Mouse (Mus musculus): Measurements from ENCODE around the gene Serpina9. TPM values are rescaled to one million over a fixed set of nuclear protein-coding genes. Genes with fewer than 3 reads are reported as not detected.

The Serpina9 gene
- total RNA-seq (2012; rRNA removed), result 0.18 TPM in 1 of 2 replicates, not detected in the other

GRCm38 (mm10) chr12:104013620-104014019 is at the start of gene Serpina9:
Gene Serpina9, minus strand, starts transcription at chr12:104013755.
- Histone ChIP-seq H3K36me3 (ENCODE audit: control insufficient read depth, insufficient read depth, low read length, poor library complexity, severe bottlenecking) (no peaks in the 10 kb centered on the region), H3K4me3 (ENCODE audit: insufficient read depth in 1 of 2, low read depth in 1 of 2, low read length in 2 of 2, poor library complexity in 1 of 2, severe bottlenecking in 1 of 2) (no peak within 1 kb of the TSS), H3K9me3 (ENCODE audit: control insufficient read depth, insufficient read depth, low read depth, low read length) (no peaks in the 10 kb centered on the region), H3K27ac (ENCODE audit: insufficient read depth, low read depth, low read length, poor library complexity, severe bottlenecking) (no peak within 1 kb of the TSS), H3K4me1 (ENCODE audit: control insufficient read depth in 2 of 2, insufficient read depth in 2 of 2, low read length in 2 of 2, poor library complexity in 1 of 2) (no peaks in the 10 kb centered on the region), H3K9ac (ENCODE audit: insufficient read depth, low read depth, low read length, poor library complexity, severe bottlenecking) (no peak within 1 kb of the TSS)
- DNase-seq (ENCODE audit: low read depth, low spot score), result no peak
- in situ Hi-C loops (cut with MboI; ENCODE audit: low sequenced_read_pairs in 2 of 2, unreplicated experiment in 2 of 2), result no loop called here
- TF ChIP-seq MAFK (IDR thresholded peaks at IDR 0.05; ENCODE audit: insufficient read depth, low read depth, low read length) (no peak), ZC3H11A (IDR thresholded peaks at IDR 0.05; ENCODE audit: borderline replicate concordance, low read depth, low read length) (no peak), HCFC1 (IDR thresholded peaks at IDR 0.05; ENCODE audit: borderline replicate concordance, insufficient read depth, low read length) (no peak), ZNF384 (IDR thresholded peaks at IDR 0.05; ENCODE audit: low read depth, low read length) (no peak), CHD2 (IDR thresholded peaks at IDR 0.05; ENCODE audit: low read depth, low read length) (no peak)

DNA sequence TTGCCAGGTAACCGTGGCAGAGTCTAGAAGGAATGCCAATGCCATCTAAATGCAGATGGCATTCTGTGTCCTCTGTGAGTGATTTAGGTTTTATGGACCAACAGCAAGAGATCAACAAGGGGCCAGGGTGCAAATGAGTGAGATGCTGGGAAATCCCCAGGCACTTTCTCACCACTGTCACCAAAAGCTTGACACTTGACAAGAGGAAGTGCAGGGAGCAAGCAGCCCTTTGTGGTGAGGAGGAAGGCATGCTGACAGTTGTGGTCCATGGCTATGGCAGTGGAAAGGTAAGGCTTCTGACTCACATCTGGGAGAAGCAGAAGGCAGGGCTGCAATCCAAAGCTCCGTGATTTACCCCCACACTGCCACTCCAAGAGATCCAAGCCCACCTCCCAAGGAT is 48.3 kb upstream of the Serpina9 start:
- Histone ChIP-seq H3K27ac (ENCODE audit: insufficient read depth, low read depth, low read length, poor library complexity, severe bottlenecking) (no peak overlapping the region), H3K4me1 (ENCODE audit: control insufficient read depth in 2 of 2, insufficient read depth in 2 of 2, low read length in 2 of 2, poor library complexity in 1 of 2) (peaks cover 0 to 2% of the 10 kb centered on the region in 2 experiments; a peak in 1 of 4 replicates), H3K9me3 (ENCODE audit: control insufficient read depth, insufficient read depth, low read depth, low read length) (no peaks in the 10 kb centered on the region), H3K36me3 (ENCODE audit: control insufficient read depth, insufficient read depth, low read length, poor library complexity, severe bottlenecking) (no peaks in the 10 kb centered on the region), H3K4me3 (ENCODE audit: insufficient read depth in 1 of 2, low read depth in 1 of 2, low read length in 2 of 2, poor library complexity in 1 of 2, severe bottlenecking in 1 of 2) (no peak overlapping the region), H3K9ac (ENCODE audit: insufficient read depth, low read depth, low read length, poor library complexity, severe bottlenecking) (no peak overlapping the region)
- in situ Hi-C loops (cut with MboI; ENCODE audit: low sequenced_read_pairs in 2 of 2, unreplicated experiment in 2 of 2), result loop anchor here in 1 of 2 experiments (10.0 kb wide), 1 partner anchor 353 kb away; no protein-coding TSS in a partner anchor
- no peak for TF ChIP-seq ZNF384 (IDR thresholded peaks at IDR 0.05; ENCODE audit: low read depth, low read length)
- no peak for TF ChIP-seq MAFK (IDR thresholded peaks at IDR 0.05; ENCODE audit: insufficient read depth, low read depth, low read length)
- no peak for TF ChIP-seq CHD2 (IDR thresholded peaks at IDR 0.05; ENCODE audit: low read depth, low read length)
- no peak for TF ChIP-seq HCFC1 (IDR thresholded peaks at IDR 0.05; ENCODE audit: borderline replicate concordance, insufficient read depth, low read length)
- TF ChIP-seq ZC3H11A (IDR thresholded peaks at IDR 0.05; ENCODE audit: borderline replicate concordance, low read depth, low read length), result no peak
- DNase-seq (ENCODE audit: low read depth, low spot score), result no peak

DNA sequence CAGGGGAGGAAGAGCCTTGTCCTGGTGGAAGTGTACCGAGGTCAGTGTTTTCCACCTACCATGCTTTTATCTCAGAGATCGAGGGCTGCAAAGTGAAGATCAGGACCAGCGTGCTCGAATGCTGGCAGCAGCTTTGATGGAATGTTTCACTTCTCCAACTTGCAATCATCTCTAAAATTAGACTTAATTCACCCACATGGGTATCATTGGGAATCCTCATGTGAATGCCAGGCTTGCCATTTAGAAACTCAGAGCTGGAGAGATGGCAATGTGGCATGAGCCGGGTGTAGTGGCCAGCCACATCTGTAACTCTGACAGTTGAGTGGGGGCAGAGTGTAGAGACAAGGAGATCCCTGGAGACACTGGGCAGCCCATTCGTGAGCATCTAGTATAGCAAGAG is 46.6 kb upstream of the Serpina9 start:
- in situ Hi-C loops (cut with MboI; ENCODE audit: low sequenced_read_pairs in 2 of 2, unreplicated experiment in 2 of 2), result loop anchor here in 1 of 2 experiments (10.0 kb wide), 1 partner anchor 355 kb away; no protein-coding TSS in a partner anchor
- no peak overlapping the region for H3K9ac ChIP-seq (ENCODE audit: insufficient read depth, low read depth, low read length, poor library complexity, severe bottlenecking)
- no peak for TF ChIP-seq CHD2 (IDR thresholded peaks at IDR 0.05; ENCODE audit: low read depth, low read length)
- TF ChIP-seq ZNF384 (IDR thresholded peaks at IDR 0.05; ENCODE audit: low read depth, low read length), result no peak
- TF ChIP-seq HCFC1 (IDR thresholded peaks at IDR 0.05; ENCODE audit: borderline replicate concordance, insufficient read depth, low read length), result no peak
- no peak for TF ChIP-seq ZC3H11A (IDR thresholded peaks at IDR 0.05; ENCODE audit: borderline replicate concordance, low read depth, low read length)
- TF ChIP-seq MAFK (IDR thresholded peaks at IDR 0.05; ENCODE audit: insufficient read depth, low read depth, low read length), result no peak
- peaks cover 0 to 2% of the 10 kb centered on the region in 2 experiments; a peak in 1 of 4 replicates for H3K4me1 ChIP-seq (ENCODE audit: control insufficient read depth in 2 of 2, insufficient read depth in 2 of 2, low read length in 2 of 2, poor library complexity in 1 of 2)
- H3K4me3 ChIP-seq (ENCODE audit: insufficient read depth in 1 of 2, low read depth in 1 of 2, low read length in 2 of 2, poor library complexity in 1 of 2, severe bottlenecking in 1 of 2), result no peak overlapping the region
- H3K27ac ChIP-seq (ENCODE audit: insufficient read depth, low read depth, low read length, poor library complexity, severe bottlenecking), result no peak overlapping the region
- no peak for DNase-seq (ENCODE audit: low read depth, low spot score)
- H3K36me3 ChIP-seq (ENCODE audit: control insufficient read depth, insufficient read depth, low read length, poor library complexity, severe bottlenecking), result no peaks in the 10 kb centered on the region
- no peaks in the 10 kb centered on the region for H3K9me3 ChIP-seq (ENCODE audit: control insufficient read depth, insufficient read depth, low read depth, low read length)

GRCm38 (mm10) chr12:104057531-104057930 is 44.0 kb upstream of the Serpina9 start:
- Histone ChIP-seq H3K4me1 (ENCODE audit: control insufficient read depth in 2 of 2, insufficient read depth in 2 of 2, low read length in 2 of 2, poor library complexity in 1 of 2) (no peaks in the 10 kb centered on the region), H3K27ac (ENCODE audit: insufficient read depth, low read depth, low read length, poor library complexity, severe bottlenecking) (no peak overlapping the region), H3K9me3 (ENCODE audit: control insufficient read depth, insufficient read depth, low read depth, low read length) (no peaks in the 10 kb centered on the region), H3K4me3 (ENCODE audit: insufficient read depth in 1 of 2, low read depth in 1 of 2, low read length in 2 of 2, poor library complexity in 1 of 2, severe bottlenecking in 1 of 2) (no peak overlapping the region), H3K9ac (ENCODE audit: insufficient read depth, low read depth, low read length, poor library complexity, severe bottlenecking) (no peak overlapping the region), H3K36me3 (ENCODE audit: control insufficient read depth, insufficient read depth, low read length, poor library complexity, severe bottlenecking) (no peaks in the 10 kb centered on the region)
- no peak for DNase-seq (ENCODE audit: low read depth, low spot score)
- TF ChIP-seq HCFC1 (IDR thresholded peaks at IDR 0.05; ENCODE audit: borderline replicate concordance, insufficient read depth, low read length) (no peak), MAFK (IDR thresholded peaks at IDR 0.05; ENCODE audit: insufficient read depth, low read depth, low read length) (no peak), ZNF384 (IDR thresholded peaks at IDR 0.05; ENCODE audit: low read depth, low read length) (no peak), ZC3H11A (IDR thresholded peaks at IDR 0.05; ENCODE audit: borderline replicate concordance, low read depth, low read length) (no peak), CHD2 (IDR thresholded peaks at IDR 0.05; ENCODE audit: low read depth, low read length) (no peak)
- in situ Hi-C loops (cut with MboI; ENCODE audit: low sequenced_read_pairs in 2 of 2, unreplicated experiment in 2 of 2), result no loop called here

Measured in ES-E14 (cell line).